Mouse (Mus musculus) c-Kit-positive CD71-positive TER-119-negative erythroid progenitor cells, embryonic 14.5 days (primary cell): Measurements from ENCODE around the gene Actr3b.
"Not testable (repeated sequence)": the region's sequence is repeated elsewhere in the genome, so short reads cannot be mapped to it uniquely, and the experiment has no call there.

Source experiments
- DNase-seq: peaks from one replicate; pipeline ENCODE4 v3.0.0-alpha.2; 2013; ENCODE audit warnings: low read depth

Actr3b gene

GRCm38 (mm10) chr5:25759460-25760409 is at the start of gene Actr3b:
Actr3b (plus strand) TSS chr5:25759997.
- peak; percentile 66 for DNase-seq

- DNase-seq = not testable (repeated sequence)
Measured at GRCm38 (mm10) chr5:25713001-25713706, 46.6 kb upstream of the Actr3b start.

GRCm38 (mm10) chr5:25719390-25719789 is 40.4 kb upstream of the Actr3b start:
- DNase-seq = no peak

- DNase-seq = no peak
Measured at GRCm38 (mm10) chr5:25723016-25723415, 36.8 kb upstream of the Actr3b start.

GRCm38 (mm10) chr5:25724134-25724675 is 35.6 kb upstream of the Actr3b start:
- no peak for DNase-seq

GRCm38 (mm10) chr5:25734318-25734717 is 25.5 kb upstream of the Actr3b start:
- peak; percentile 13 for DNase-seq

GRCm38 (mm10) chr5:25735861-25736260 is 23.9 kb upstream of the Actr3b start:
- no peak for DNase-seq

- DNase-seq = no peak
Measured at GRCm38 (mm10) chr5:25738448-25738847, 21.3 kb upstream of the Actr3b start.

GRCm38 (mm10) chr5:25738902-25739301 is 20.9 kb upstream of the Actr3b start:
- DNase-seq = not testable (repeated sequence)

- no peak for DNase-seq
Measured at GRCm38 (mm10) chr5:25747904-25748303, 11.9 kb upstream of the Actr3b start.

GRCm38 (mm10) chr5:25748613-25749012 is 11.2 kb upstream of the Actr3b start:
- DNase-seq = no peak

- no peak for DNase-seq
Measured at GRCm38 (mm10) chr5:25751552-25751951, 8.2 kb upstream of the Actr3b start.

- DNase-seq = no peak
Measured at GRCm38 (mm10) chr5:25752862-25753261, 6.9 kb upstream of the Actr3b start.

- no peak for DNase-seq
Measured at GRCm38 (mm10) chr5:25753556-25754235, 6.1 kb upstream of the Actr3b start.

GRCm38 (mm10) chr5:25754236-25754766 is 5.5 kb upstream of the Actr3b start:
- no peak for DNase-seq

- DNase-seq = no peak
Measured at GRCm38 (mm10) chr5:25760410-25760832, 624 bp downstream of the Actr3b start.

GRCm38 (mm10) chr5:25760871-25761270 is 1.1 kb downstream of the Actr3b start:
- no peak for DNase-seq

GRCm38 (mm10) chr5:25761850-25762249 is 2.1 kb downstream of the Actr3b start:
- no peak for DNase-seq

- no peak for DNase-seq
Measured at GRCm38 (mm10) chr5:25769006-25769405, 9.2 kb downstream of the Actr3b start.

GRCm38 (mm10) chr5:25769406-25769805 is 9.6 kb downstream of the Actr3b start:
- DNase-seq = no peak

- DNase-seq = no peak
Measured at GRCm38 (mm10) chr5:25772456-25772855, 12.7 kb downstream of the Actr3b start.
